Mouse (Mus musculus) hindbrain, embryonic 10.5 days (tissue): ENCODE measurements at regions not wholly inside any gene's neighbourhood (a gene's known extent, or its start where the extent isn't known, plus 50 kb on each side); places are given as distances from the start of the nearest gene placed in this dataset.

ENCODE experiments used
- DNase-seq: peaks from one replicate; pipeline ENCODE4 v3.0.0-alpha.2; 2017; ENCODE audit warnings: low spot score
- H3K27ac ChIP-seq: fragments of 300-500 bp; sonication (generic); 2 replicates; pipeline ENCODE4 v1.5.1; 2016; ENCODE audit warnings: mild to moderate bottlenecking, moderate library complexity
- H3K27me3 ChIP-seq: fragments of 300-500 bp; sonication (generic); 2 replicates; pipeline ENCODE4 v1.6.1; 2016; ENCODE audit warnings: mild to moderate bottlenecking; ENCODE audit not compliant: poor library complexity, insufficient read depth, severe bottlenecking
- H3K36me3 ChIP-seq: fragments of 300-500 bp; sonication (generic); 2 replicates; pipeline ENCODE4 v1.6.1; 2016; ENCODE audit warnings: mild to moderate bottlenecking, moderate library complexity
- H3K4me1 ChIP-seq: fragments of 300-500 bp; sonication (generic); replicated peaks from 2 replicates; pipeline ENCODE4 v1.6.1; 2016; ENCODE audit warnings: mild to moderate bottlenecking
- H3K4me3 ChIP-seq: fragments of 300-500 bp; sonication (generic); 2 replicates; pipeline ENCODE4 v1.5.1; 2016; ENCODE audit warnings: mild to moderate bottlenecking, moderate library complexity
- H3K9me3 ChIP-seq: fragments of 300-500 bp; sonication (generic); 2 replicates; pipeline ENCODE4 v1.6.1; 2016; ENCODE audit warnings: mild to moderate bottlenecking, moderate library complexity
- WGBS: fragments of 180-500 bp; shearing (Covaris S2); methylation state at CpG from one replicate; pipeline ENCODE4 v1.1.7; 2016; 5-methylcytosine and 5-hydroxymethylcytosine counted together

GRCm38 (mm10) chr1:98162639-98162927 is 67.1 kb upstream of the Pam start:
- H3K4me1 ChIP-seq, result no peaks in the 10 kb centered on the region
- H3K4me3 ChIP-seq, result no peak overlapping the region
- H3K27ac ChIP-seq, result no peak overlapping the region
- no peaks in the 10 kb centered on the region for H3K36me3 ChIP-seq
- 82% methylated on average over 2 of the region's 2 CpGs for WGBS
- H3K9me3 ChIP-seq, result no peaks in the 10 kb centered on the region
- no peaks in the 10 kb centered on the region for H3K27me3 ChIP-seq
- DNase-seq, result no peak

GRCm38 (mm10) chr1:98161882-98162638 is 66.6 kb upstream of the Pam start:
- WGBS, result 84% methylated on average over 5 of the region's 5 CpGs

GRCm38 (mm10) chr1:98158969-98159368 is 63.5 kb upstream of the Pam start:
- Histone ChIP-seq H3K9me3 (no peaks in the 10 kb centered on the region), H3K4me3 (no peak overlapping the region), H3K27ac (no peak overlapping the region), H3K4me1 (no peaks in the 10 kb centered on the region), H3K27me3 (no peaks in the 10 kb centered on the region), H3K36me3 (no peaks in the 10 kb centered on the region)
- WGBS, result 78% methylated on average over 2 of the region's 2 CpGs
- no peak for DNase-seq

More at GRCm38 (mm10) chr1:98161882-98162638, 66.6 kb upstream of the Pam start:
- no peak overlapping the region for H3K4me3 ChIP-seq
- H3K4me1 ChIP-seq, result no peaks in the 10 kb centered on the region
- H3K27ac ChIP-seq, result no peak overlapping the region
- H3K27me3 ChIP-seq, result no peaks in the 10 kb centered on the region
- no peaks in the 10 kb centered on the region for H3K36me3 ChIP-seq
- no peak for DNase-seq
- no peaks in the 10 kb centered on the region for H3K9me3 ChIP-seq

- no peaks in the 10 kb centered on the region for H3K9me3 ChIP-seq
- H3K27me3 ChIP-seq, result no peaks in the 10 kb centered on the region
- no peak overlapping the region for H3K27ac ChIP-seq
- H3K4me1 ChIP-seq, result no peaks in the 10 kb centered on the region
- H3K4me3 ChIP-seq, result no peak overlapping the region
- WGBS, result 77% methylated on average over 3 of the region's 3 CpGs
- DNase-seq, result no peak
- no peaks in the 10 kb centered on the region for H3K36me3 ChIP-seq
Observed at GRCm38 (mm10) chr1:98147361-98147760, 51.9 kb upstream of the Pam start.
